Mouse (Mus musculus) hindbrain, embryonic 13.5 days (tissue): Measurements from ENCODE around the gene Myadml2. TPM values are rescaled to one million over a fixed set of nuclear protein-coding genes. Genes with fewer than 3 reads are reported as not detected.

Source experiments
- ATAC-seq: fragments of 200-750 bp; cut with Nextera tagmentation; 2 replicates; pipeline ENCODE4 v1.8.0; 2017; ENCODE audit warnings: moderate TSS enrichment; ENCODE audit not compliant: low FRiP score
- H3K27ac ChIP-seq: fragments of 300-500 bp; sonication (generic); 2 replicates; pipeline ENCODE4 v1.5.1; 2015; ENCODE audit warnings: inconsistent platforms, mild to moderate bottlenecking, moderate library complexity
- H3K27me3 ChIP-seq: fragments of 300-500 bp; sonication (generic); 2 replicates; pipeline ENCODE4 v1.6.1; 2015; ENCODE audit warnings: mild to moderate bottlenecking, inconsistent platforms
- H3K36me3 ChIP-seq: fragments of 300-500 bp; sonication (generic); 2 replicates; pipeline ENCODE4 v1.6.1; 2015; ENCODE audit warnings: mild to moderate bottlenecking, inconsistent platforms
- H3K4me1 ChIP-seq: fragments of 300-500 bp; sonication (generic); replicated peaks from 2 replicates; pipeline ENCODE4 v1.6.1; 2015; ENCODE audit warnings: inconsistent platforms
- H3K4me2 ChIP-seq: fragments of 300-500 bp; sonication (generic); 2 replicates; pipeline ENCODE4 v1.6.1; 2015; ENCODE audit warnings: inconsistent platforms, mild to moderate bottlenecking, moderate library complexity
- H3K4me3 ChIP-seq: fragments of 300-500 bp; sonication (generic); 2 replicates; pipeline ENCODE4 v1.5.1; 2015; ENCODE audit warnings: mild to moderate bottlenecking, inconsistent platforms
- H3K9ac ChIP-seq: fragments of 300-500 bp; sonication (generic); 2 replicates; pipeline ENCODE4 v1.6.1; 2015; ENCODE audit warnings: mild to moderate bottlenecking, inconsistent platforms
- H3K9me3 ChIP-seq: fragments of 300-500 bp; sonication (generic); 2 replicates; pipeline ENCODE4 v1.6.1; 2016; ENCODE audit warnings: inconsistent platforms
- WGBS: fragments of 180-500 bp; shearing (Covaris S2); methylation state at CpG from one replicate; pipeline ENCODE4 v1.1.7; 2015; 5-methylcytosine and 5-hydroxymethylcytosine counted together
- polyA plus RNA-seq: library from polyadenylated mRNA; unstranded; fragments of >200 nt; fragmentation: Nextera tagmentation; extraction: Ambion mirVana; gene quantifications from 2 replicates; pipeline ENCODE4 v1.2.1, GENCODE M21; 2015

Gene Myadml2
- polyA plus RNA-seq, 1 experiment from 2014 or later, result 0.77 TPM

GRCm38 (mm10) chr11:120615167-120615566 lies 32.8 kb downstream of the Myadml2 start:
- WGBS, result 94% methylated on average over 6 of the region's 6 CpGs
- Histone ChIP-seq H3K27ac (no peak overlapping the region), H3K27me3 (no peaks in the 10 kb centered on the region), H3K4me3 (no peak overlapping the region; the same call in 1 of the 2 replicates), H3K9me3 (no peaks in the 10 kb centered on the region), H3K9ac (peak overlapping the region; percentile 24; the same call in 1 of the 2 replicates), H3K36me3 (peaks cover 70% of the 10 kb centered on the region), H3K4me1 (peaks cover 30% of the 10 kb centered on the region), H3K4me2 (no peak overlapping the region)
- no peak for ATAC-seq

- Histone ChIP-seq H3K4me2 (no peak overlapping the region), H3K9me3 (no peaks in the 10 kb centered on the region), H3K4me1 (peaks cover 35% of the 10 kb centered on the region), H3K27ac (no peak overlapping the region), H3K9ac (peak overlapping the region; percentile 10; the same call in 1 of the 2 replicates), H3K4me3 (no peak overlapping the region), H3K27me3 (peaks cover 10% of the 10 kb centered on the region), H3K36me3 (peaks cover 69% of the 10 kb centered on the region)
- no peak for ATAC-seq
- 72% methylated on average over 8 of the region's 8 CpGs for WGBS
These were observed 34.0 kb downstream of the Myadml2 start for GRCm38 (mm10) chr11:120613976-120614375.

- Histone ChIP-seq H3K27ac (no peak overlapping the region), H3K9ac (peak overlapping the region; percentile 10; the same call in 1 of the 2 replicates), H3K9me3 (no peaks in the 10 kb centered on the region), H3K36me3 (peaks cover 64% of the 10 kb centered on the region), H3K4me1 (peaks cover 39% of the 10 kb centered on the region), H3K27me3 (peaks cover 14% of the 10 kb centered on the region), H3K4me2 (no peak overlapping the region), H3K4me3 (no peak overlapping the region)
- ATAC-seq, result no peak
- 85% methylated on average over 10 of the region's 10 CpGs for WGBS
These were observed 34.4 kb downstream of the Myadml2 start for GRCm38 (mm10) chr11:120613481-120613972.

- no peak overlapping the region for H3K4me3 ChIP-seq
- H3K27me3 ChIP-seq, result peaks cover 22% of the 10 kb centered on the region
- peaks cover 58% of the 10 kb centered on the region for H3K36me3 ChIP-seq
- H3K9ac ChIP-seq, result no peak overlapping the region
- H3K27ac ChIP-seq, result no peak overlapping the region
- H3K4me1 ChIP-seq, result peaks cover 43% of the 10 kb centered on the region
- H3K9me3 ChIP-seq, result no peaks in the 10 kb centered on the region
- H3K4me2 ChIP-seq, result no peak overlapping the region
- no peak for ATAC-seq
- 33% methylated on average over 6 of the region's 6 CpGs for WGBS
These were observed 35.2 kb downstream of the Myadml2 start for GRCm38 (mm10) chr11:120612763-120613162.

GRCm38 (mm10) chr11:120610477-120611046 lies 37.4 kb downstream of the Myadml2 start:
- no peak overlapping the region for H3K4me2 ChIP-seq
- 0 out of 2 replicates have a peak overlapping the region, but pooled peaks have one; percentile 2 for H3K9ac ChIP-seq
- H3K9me3 ChIP-seq, result no peaks in the 10 kb centered on the region
- peaks cover 32% of the 10 kb centered on the region for H3K27me3 ChIP-seq
- H3K27ac ChIP-seq, result no peak overlapping the region
- ATAC-seq, result no peak
- H3K4me3 ChIP-seq, result no peak overlapping the region
- WGBS, result 81% methylated on average over 9 of the region's 9 CpGs
- peaks cover 74% of the 10 kb centered on the region for H3K36me3 ChIP-seq
- H3K4me1 ChIP-seq, result peaks cover 27% of the 10 kb centered on the region

GRCm38 (mm10) chr11:120609250-120609649 lies 38.7 kb downstream of the Myadml2 start:
- peaks cover 78% of the 10 kb centered on the region for H3K36me3 ChIP-seq

GRCm38 (mm10) chr11:120608241-120609034 lies 39.5 kb downstream of the Myadml2 start, which contains the start of gene Npb:
Gene Npb, plus strand, starts transcription at chr11:120608477.
- 6% methylated on average over 45 of the region's 45 CpGs for WGBS
- H3K4me2 ChIP-seq, result peak within 1 kb of the TSS; percentile 48
- H3K27ac ChIP-seq, result no peak within 1 kb of the TSS
- H3K9me3 ChIP-seq, result no peaks in the 10 kb centered on the region
- H3K36me3 ChIP-seq, result peaks cover 78% of the 10 kb centered on the region
- ATAC-seq, result no peak
- H3K9ac ChIP-seq, result peak within 1 kb of the TSS; percentile 61
- peak within 1 kb of the TSS; percentile 25 for H3K4me3 ChIP-seq
- peaks cover 21% of the 10 kb centered on the region for H3K4me1 ChIP-seq
- peaks cover 32% of the 10 kb centered on the region for H3K27me3 ChIP-seq

More at GRCm38 (mm10) chr11:120609250-120609649, 38.7 kb downstream of the Myadml2 start:
- 43% methylated on average over 7 of the region's 8 CpGs for WGBS
- no peaks in the 10 kb centered on the region for H3K9me3 ChIP-seq
- H3K27me3 ChIP-seq, result peaks cover 32% of the 10 kb centered on the region
- peaks cover 21% of the 10 kb centered on the region for H3K4me1 ChIP-seq
- 0 out of 2 replicates have a peak overlapping the region, but pooled peaks have one; percentile 61 for H3K9ac ChIP-seq
- no peak overlapping the region for H3K27ac ChIP-seq
- ATAC-seq, result no peak; the same call in 1 of the 2 replicates
- no peak overlapping the region for H3K4me3 ChIP-seq
- H3K4me2 ChIP-seq, result no peak overlapping the region

- 79% methylated on average over 4 of the region's 4 CpGs for WGBS
- Histone ChIP-seq H3K4me3 (no peak overlapping the region), H3K4me2 (no peak overlapping the region), H3K36me3 (peaks cover 78% of the 10 kb centered on the region), H3K27ac (no peak overlapping the region), H3K27me3 (peaks cover 32% of the 10 kb centered on the region), H3K9ac (no peak overlapping the region), H3K9me3 (no peaks in the 10 kb centered on the region), H3K4me1 (peaks cover 18% of the 10 kb centered on the region)
- ATAC-seq, result no peak
These were observed 41.2 kb downstream of the Myadml2 start for GRCm38 (mm10) chr11:120606764-120607163.

GRCm38 (mm10) chr11:120605667-120606066 lies 42.3 kb downstream of the Myadml2 start:
- WGBS, result 92% methylated on average over 7 of the region's 7 CpGs

GRCm38 (mm10) chr11:120603545-120603944 lies 44.4 kb downstream of the Myadml2 start:
- Histone ChIP-seq H3K27ac (no peak overlapping the region), H3K27me3 (peaks cover 18% of the 10 kb centered on the region), H3K9ac (no peak overlapping the region), H3K4me2 (no peak overlapping the region), H3K4me1 (peaks cover 23% of the 10 kb centered on the region), H3K4me3 (no peak overlapping the region), H3K9me3 (no peaks in the 10 kb centered on the region), H3K36me3 (peaks cover 67% of the 10 kb centered on the region)
- 89% methylated on average over 2 of the region's 2 CpGs for WGBS
- no peak for ATAC-seq

More at GRCm38 (mm10) chr11:120605667-120606066, 42.3 kb downstream of the Myadml2 start:
- H3K9me3 ChIP-seq, result no peaks in the 10 kb centered on the region
- no peak overlapping the region for H3K9ac ChIP-seq
- peaks cover 77% of the 10 kb centered on the region for H3K36me3 ChIP-seq
- no peak overlapping the region for H3K27ac ChIP-seq
- no peak overlapping the region for H3K4me2 ChIP-seq
- no peak for ATAC-seq
- peaks cover 18% of the 10 kb centered on the region for H3K4me1 ChIP-seq
- peaks cover 32% of the 10 kb centered on the region for H3K27me3 ChIP-seq
- no peak overlapping the region for H3K4me3 ChIP-seq

GRCm38 (mm10) chr11:120600716-120601115 lies 47.2 kb downstream of the Myadml2 start:
- no peak overlapping the region for H3K9ac ChIP-seq
- H3K27me3 ChIP-seq, result no peaks in the 10 kb centered on the region
- peaks cover 28% of the 10 kb centered on the region for H3K4me1 ChIP-seq
- no peak overlapping the region for H3K27ac ChIP-seq
- WGBS, result 93% methylated on average over 3 of the region's 3 CpGs
- H3K36me3 ChIP-seq, result peaks cover 65% of the 10 kb centered on the region
- H3K4me2 ChIP-seq, result no peak overlapping the region
- ATAC-seq, result no peak
- no peak overlapping the region for H3K4me3 ChIP-seq
- no peaks in the 10 kb centered on the region for H3K9me3 ChIP-seq

GRCm38 (mm10) chr11:120598990-120599549 lies 48.9 kb downstream of the Myadml2 start:
- H3K36me3 ChIP-seq, result peaks cover 63% of the 10 kb centered on the region
- peak overlapping the region; percentile 79 for H3K9ac ChIP-seq
- WGBS, result 49% methylated on average over 17 of the region's 17 CpGs
- peak overlapping the region; percentile 100 for H3K4me3 ChIP-seq
- H3K27ac ChIP-seq, result peak overlapping the region; percentile 92; the same call in 1 of the 2 replicates
- ATAC-seq, result 0 out of 2 replicates have a peak, but pooled peaks have one; percentile 7
- H3K4me1 ChIP-seq, result peaks cover 28% of the 10 kb centered on the region
- H3K27me3 ChIP-seq, result no peaks in the 10 kb centered on the region
- no peaks in the 10 kb centered on the region for H3K9me3 ChIP-seq
- H3K4me2 ChIP-seq, result peak overlapping the region; percentile 79
